Mouse (Mus musculus) A20 (cell line): ENCODE measurements around the gene Kif6.

Source experiments
- DNase-seq: peaks from one replicate; pipeline ENCODE4 v3.0.0-alpha.2; 2011; ENCODE audit warnings: low read depth, low spot score

The Kif6 gene

DNA sequence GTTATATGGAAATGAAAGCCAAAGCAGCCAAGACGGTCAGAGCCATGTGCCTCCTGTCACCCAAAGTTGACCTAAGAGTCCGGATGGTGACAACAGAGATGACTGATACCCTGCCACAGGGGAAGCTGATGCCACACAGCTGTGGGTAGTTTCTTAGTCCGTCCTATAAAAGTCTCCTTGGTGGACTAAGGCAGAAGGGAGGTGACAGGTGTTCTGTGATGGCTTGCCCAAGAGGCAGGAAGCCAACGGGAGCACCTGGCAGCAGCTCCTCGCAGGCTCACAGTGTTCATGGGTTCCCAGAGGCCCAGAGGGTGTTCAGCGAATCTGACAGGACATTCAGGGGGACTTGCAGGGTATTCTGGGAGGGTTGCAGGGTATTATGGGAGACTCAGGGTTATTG lies 279.5 kb downstream of the Kif6 start:
- DNase-seq: no peak

DNA sequence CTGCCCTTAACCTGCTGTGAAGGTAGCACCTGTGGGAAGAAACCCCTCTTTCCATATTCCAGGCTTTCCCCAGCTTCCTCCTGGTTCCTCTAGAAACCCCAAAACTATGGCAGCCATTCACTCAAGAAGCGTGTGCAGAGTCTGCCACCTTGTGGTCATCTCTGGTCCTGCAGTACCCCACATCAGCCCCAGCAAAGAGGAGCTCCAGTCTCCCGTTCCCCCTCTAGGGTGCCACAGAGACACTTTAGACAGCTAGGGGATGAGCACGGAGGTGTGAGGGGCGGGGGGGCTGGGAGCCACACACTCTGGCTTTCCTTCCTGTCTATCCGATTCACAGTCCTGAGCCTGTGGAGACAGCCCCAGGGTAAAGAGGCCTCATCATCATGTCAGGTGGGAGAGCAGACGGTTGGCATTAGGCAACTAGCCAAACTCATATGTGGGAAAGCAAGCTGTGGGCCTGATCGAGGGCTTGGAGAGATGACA lies 284.0 kb downstream of the Kif6 start:
- DNase-seq: peak; percentile 53

DNA sequence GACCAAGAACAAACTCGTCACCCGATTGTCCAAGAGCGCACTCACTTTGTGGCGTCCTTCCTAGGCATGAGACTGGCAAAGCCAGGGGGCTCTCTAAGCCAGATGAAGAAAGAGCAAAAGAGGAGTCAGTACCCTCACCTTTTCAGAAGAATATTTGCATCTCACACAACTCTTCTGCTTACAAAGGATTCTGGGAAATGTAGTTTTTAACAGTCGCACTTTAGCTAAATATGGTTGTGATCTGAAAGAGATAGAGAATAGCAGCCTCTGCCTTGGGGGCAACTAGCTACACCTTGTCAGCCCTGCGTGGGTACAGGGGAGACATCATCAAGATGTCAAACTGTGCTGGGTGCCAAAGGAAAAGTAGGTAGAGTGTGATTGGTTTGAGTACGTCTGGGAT lies 287.7 kb downstream of the Kif6 start:
- DNase-seq: no peak

DNA sequence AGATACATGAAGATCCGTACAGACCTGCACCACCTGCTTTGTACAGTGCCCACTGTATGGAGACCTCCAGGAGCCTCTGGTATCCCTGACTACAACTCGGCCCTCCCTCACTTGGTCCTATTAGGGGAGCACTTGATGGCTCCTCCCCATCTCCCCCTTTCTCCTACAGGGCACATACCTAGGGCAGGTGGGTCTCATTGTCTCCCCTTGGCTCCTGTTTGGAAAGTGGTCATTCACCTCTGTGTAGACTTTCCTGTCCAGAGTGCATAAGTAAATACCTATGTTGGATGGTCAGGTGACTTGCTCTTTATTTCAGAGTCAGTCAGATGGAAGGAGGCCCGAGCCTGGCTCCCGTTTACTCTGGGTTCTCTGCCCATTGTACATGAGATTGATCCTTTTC lies 308.5 kb downstream of the Kif6 start:
- DNase-seq: no peak

DNA sequence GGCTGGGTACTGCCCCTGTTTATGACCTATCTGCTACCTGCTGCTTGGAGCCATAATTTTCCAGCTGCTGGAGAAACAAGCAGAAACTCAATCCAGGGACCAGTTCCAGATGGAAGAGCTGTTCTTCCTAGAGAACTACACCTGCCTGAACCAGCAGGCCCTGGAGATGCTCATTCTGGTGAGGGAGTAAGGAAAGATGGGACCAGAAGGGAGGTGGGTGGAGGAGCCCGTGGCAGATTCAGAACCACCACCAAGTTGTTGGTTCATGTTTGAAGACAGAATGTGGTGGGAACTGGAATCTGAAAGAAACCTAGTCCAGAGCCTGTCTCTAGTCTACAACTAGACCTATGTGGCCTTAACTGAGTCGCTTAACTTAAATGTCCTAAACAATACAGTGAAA lies 312.7 kb downstream of the Kif6 start:
- DNase-seq: no peak

DNA sequence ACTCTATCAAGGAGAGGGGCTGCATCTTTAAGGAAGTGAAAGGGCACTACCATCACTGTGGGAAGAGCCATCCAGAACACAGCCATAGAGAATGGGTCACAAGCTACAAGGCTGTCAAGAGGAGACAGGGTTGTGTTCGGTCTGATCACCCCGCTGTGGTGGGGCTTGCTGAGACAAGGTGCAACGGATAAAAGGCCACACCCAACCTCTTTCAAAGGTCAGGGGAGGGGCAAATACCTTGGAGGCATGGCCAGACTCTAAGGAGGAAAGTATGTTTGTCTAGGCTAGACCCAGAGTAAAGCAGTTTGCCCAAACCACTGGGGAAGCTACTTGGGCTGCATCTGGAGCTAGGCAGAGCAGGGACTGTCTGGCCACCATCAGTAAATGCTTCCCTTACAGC lies 318.9 kb downstream of the Kif6 start:
- no peak for DNase-seq

DNA sequence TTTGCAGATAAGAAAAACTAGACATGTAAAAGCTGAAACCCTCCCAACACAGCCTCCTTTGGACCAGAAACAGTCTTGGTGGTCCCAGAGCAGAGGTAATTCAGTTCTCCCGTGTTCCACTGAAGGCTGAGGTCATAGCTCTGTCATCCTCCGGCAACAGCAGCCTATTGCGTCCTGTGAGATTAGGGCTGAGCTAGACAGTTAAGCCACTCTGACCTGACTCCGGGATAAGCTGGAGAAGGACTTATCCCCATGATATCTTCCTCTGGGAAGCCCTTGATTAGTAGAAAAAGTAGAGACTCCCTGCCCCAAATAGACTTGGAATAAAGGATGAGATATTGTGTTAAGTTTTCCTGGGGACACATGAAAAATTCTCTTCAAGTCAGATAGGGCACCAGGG lies 319.6 kb downstream of the Kif6 start:
- DNase-seq: no peak

DNA sequence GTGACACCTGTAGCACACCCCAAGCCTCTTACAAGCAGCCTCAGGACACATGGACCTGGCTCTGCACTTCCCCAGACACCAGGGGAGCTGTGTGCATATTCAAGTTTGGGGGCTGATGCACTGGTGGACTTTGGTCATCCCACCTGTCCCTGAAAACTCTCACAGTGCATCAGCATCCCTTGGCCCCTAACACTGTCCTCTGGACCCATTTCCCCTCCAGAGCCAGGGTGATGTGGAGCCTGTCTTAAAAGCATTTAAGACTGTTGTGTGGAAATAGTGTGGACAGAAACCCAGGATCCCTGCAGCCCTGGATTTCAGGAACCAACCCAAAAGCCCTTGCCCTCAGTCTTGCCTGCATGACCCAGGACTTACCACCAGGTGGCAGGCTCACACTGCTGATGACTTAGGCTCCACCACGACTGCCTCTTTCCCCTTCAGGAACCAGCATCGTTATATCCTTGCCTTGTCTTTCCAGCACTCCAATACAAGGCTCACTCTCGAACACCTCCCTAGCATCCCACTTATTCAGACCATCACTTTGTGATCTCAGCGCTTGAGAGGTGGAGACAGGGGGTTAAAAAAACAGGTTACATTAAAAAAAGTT lies 320.8 kb downstream of the Kif6 start:
- DNase-seq: peak; percentile 53

DNA sequence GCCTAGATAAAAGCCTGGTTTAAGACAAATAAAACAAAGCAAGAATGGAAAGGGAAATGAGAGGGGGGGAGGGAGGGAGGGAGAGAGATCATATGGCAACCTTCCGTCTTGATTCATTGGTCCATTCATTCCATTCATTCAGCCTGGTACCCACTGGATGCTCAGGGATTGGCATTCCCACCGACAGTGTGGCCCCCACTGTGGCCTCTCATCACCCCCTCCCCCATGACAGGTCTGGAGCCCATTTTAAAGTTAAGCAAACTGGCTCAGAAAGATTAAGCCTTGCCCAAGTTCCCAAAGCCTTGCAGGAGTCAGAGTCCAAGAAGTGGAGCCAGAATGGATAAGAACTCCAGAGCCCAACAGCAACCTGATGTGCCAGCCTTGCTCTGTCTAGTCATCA lies 321.3 kb downstream of the Kif6 start:
- DNase-seq: no peak

DNA sequence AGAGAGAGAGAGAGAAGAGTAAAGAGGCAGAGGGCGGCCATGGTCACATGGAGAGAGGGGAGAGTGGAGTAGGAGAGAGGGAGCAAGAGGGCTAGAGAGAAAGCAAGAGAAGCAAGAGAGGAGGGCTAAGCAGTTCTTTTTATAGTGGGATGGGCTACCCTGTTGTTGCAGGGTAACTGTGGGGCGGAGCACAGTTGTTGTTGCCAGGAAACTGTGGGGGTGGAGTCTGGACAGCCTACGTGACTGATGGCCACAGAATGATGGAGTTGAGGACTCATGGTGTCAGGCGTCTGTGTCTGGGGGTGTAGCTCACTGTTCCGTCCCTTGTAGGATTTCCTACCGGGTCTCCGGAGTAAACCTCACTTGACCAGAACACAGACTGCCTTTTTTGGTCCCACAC lies 324.2 kb downstream of the Kif6 start:
- no peak for DNase-seq

DNA sequence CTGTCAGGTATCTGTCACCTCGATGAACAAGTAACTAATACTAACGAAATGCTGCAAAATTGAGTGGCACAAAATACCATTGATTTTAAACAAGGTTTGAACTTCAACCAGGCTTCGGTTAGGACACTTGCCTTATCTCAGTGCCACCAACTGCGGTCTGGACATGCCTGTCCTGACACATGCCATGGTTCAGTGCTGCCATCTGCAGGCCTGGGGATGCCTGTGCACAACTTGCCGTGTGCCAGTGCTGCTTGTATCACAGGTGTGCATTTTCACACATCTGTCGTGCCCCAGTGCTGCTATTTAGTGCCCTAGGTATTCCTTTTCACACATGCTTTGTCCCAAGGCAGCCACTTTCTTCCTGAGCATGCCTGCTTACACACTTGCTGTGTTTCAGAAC lies 327.7 kb downstream of the Kif6 start:
- DNase-seq: peak; percentile 68

DNA sequence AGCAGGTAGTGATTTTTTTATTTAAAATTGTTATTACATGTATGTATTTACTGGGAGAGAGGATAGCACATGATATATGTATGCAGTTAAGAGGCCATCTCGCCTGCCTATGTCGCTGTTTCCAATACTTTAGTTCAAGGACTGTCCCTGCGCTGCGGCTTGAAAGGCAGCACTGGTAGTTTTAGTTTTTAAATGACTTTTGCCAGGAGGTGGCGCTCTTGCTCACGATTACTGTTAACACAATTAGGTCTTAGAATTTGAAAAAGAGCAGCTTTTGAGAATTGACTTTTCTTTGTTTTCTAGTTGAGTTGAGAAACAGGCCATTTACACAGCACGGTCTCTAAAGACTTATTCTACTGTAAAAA lies 336.5 kb downstream of the Kif6 start:
- DNase-seq: peak; percentile 75

DNA sequence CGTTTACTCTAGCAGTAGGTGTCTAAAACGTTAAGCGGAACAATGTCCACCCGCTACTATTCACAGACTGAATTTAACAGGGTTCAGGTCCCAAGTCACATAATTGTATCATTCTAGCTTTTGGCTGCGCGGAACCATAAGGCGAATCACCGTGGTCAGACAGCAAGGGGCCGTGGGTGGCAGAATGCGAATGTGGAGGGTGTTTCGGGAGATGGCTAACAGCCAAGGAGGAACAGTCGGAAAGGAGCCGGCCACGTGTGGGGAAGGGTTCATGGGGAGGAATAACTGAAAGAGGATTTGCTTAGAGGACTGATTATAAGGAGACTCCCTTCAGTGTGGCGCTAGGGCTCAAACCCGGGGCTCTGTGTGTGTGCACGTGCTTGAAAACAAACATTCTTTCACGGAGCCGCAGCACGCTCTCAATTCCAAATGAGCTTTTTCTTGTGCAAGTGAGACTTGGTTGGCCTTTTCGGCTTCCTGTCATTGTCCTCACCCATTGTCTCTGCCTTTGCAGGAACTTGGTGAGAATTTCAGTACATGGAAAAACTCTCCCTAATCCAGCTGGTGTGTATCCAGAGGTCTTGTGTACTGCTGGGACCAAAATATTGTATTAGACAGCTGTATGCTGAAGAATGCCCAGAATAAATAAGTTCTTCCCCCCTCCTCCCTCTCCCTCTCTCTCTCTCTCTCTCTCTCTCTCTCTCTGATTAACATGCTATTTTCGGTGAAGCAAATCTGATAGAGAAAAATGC lies 337.1 kb downstream of the Kif6 start:
- no peak for DNase-seq

DNA sequence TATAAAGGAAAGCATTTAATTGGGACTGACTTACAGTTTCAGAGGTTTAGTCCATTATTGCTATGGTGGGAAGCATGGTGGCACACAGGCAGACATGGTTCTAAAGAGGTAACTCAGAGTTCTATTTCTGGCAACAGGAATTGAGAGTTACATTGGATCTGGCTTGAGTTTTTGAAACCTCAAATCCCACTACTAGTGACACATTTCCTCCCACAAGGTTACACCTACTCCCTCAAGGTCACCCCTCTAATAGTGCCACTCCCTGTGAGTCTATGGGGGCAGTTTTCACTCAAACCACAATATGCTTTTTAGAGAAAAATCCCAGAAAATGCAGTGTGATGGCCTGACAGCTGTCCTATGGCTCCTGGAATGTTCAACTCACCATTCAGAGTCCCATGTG lies 344.1 kb downstream of the Kif6 start:
- DNase-seq: no peak
